Mouse (Mus musculus) liver, embryonic 11.5 days (tissue): ENCODE measurements around the gene Slc9a1. TPM values are rescaled to one million over a fixed set of nuclear protein-coding genes. Genes with fewer than 3 reads are reported as not detected.
A peak's percentile ranks its signal among the peaks of the same experiment; 100 is the strongest.

Experiments
- ATAC-seq: fragments of 200-750 bp; cut with Nextera tagmentation; replicated peaks from 2 replicates; pipeline ENCODE4 v1.8.0; 2017; ENCODE audit warnings: moderate number of reproducible peaks, mild to moderate bottlenecking, moderate TSS enrichment, moderate library complexity; ENCODE audit not compliant: low FRiP score
- DNase-seq: peaks from one replicate; pipeline ENCODE4 v3.0.0-alpha.2; 2017; ENCODE audit warnings: low spot score
- H3K27ac ChIP-seq: fragments of 300-500 bp; sonication (generic); 2 replicates; pipeline ENCODE4 v1.5.1; 2014; ENCODE audit warnings: mild to moderate bottlenecking, low read depth, low read length, control low read depth
- H3K27me3 ChIP-seq: fragments of 300-500 bp; sonication (generic); replicated peaks from 2 replicates; pipeline ENCODE4 v1.6.1; 2014; ENCODE audit warnings: low read length, mixed read lengths; ENCODE audit not compliant: control insufficient read depth, insufficient read depth
- H3K36me3 ChIP-seq: fragments of 300-500 bp; sonication (generic); 2 replicates; pipeline ENCODE4 v1.6.1; 2014; ENCODE audit warnings: mild to moderate bottlenecking, low read length, moderate library complexity, mixed read lengths; ENCODE audit not compliant: control insufficient read depth, insufficient read depth
- H3K4me1 ChIP-seq: fragments of 300-500 bp; sonication (generic); replicated peaks from 2 replicates; pipeline ENCODE4 v1.6.1; 2014; ENCODE audit warnings: low read length, mixed read lengths; ENCODE audit not compliant: control insufficient read depth, insufficient read depth
- H3K4me2 ChIP-seq: fragments of 300-500 bp; sonication (generic); 2 replicates; pipeline ENCODE4 v1.6.1; 2014; ENCODE audit warnings: mild to moderate bottlenecking, control low read depth, moderate library complexity
- H3K4me3 ChIP-seq: fragments of 300-500 bp; sonication (generic); 2 replicates; pipeline ENCODE4 v1.5.1; 2014; ENCODE audit warnings: low read depth, low read length, control low read depth
- H3K9ac ChIP-seq: fragments of 300-500 bp; sonication (generic); 2 replicates; pipeline ENCODE4 v1.6.1; 2014; ENCODE audit warnings: low read depth, low read length, control low read depth
- H3K9me3 ChIP-seq: fragments of 300-500 bp; sonication (generic); 2 replicates; pipeline ENCODE4 v1.6.1; 2016; ENCODE audit warnings: low read length, inconsistent platforms, mixed read lengths; ENCODE audit not compliant: control insufficient read depth
- WGBS: fragments of 180-500 bp; shearing (Covaris S2); extraction: QIAGEN DNeasy Blood & Tissue Kit; methylation state at CpG from one replicate; pipeline ENCODE4 v1.1.7; 2014; 5-methylcytosine and 5-hydroxymethylcytosine counted together
- polyA plus RNA-seq: library from polyadenylated mRNA; unstranded; fragments of >200 nt; fragmentation: Nextera tagmentation; extraction: Ambion mirVana; gene quantifications from 2 replicates; pipeline ENCODE4 v1.2.1, GENCODE M21; 2014

Slc9a1 gene
- polyA plus RNA-seq, 1 experiment from 2014 or later: 6.9 TPM

DNA sequence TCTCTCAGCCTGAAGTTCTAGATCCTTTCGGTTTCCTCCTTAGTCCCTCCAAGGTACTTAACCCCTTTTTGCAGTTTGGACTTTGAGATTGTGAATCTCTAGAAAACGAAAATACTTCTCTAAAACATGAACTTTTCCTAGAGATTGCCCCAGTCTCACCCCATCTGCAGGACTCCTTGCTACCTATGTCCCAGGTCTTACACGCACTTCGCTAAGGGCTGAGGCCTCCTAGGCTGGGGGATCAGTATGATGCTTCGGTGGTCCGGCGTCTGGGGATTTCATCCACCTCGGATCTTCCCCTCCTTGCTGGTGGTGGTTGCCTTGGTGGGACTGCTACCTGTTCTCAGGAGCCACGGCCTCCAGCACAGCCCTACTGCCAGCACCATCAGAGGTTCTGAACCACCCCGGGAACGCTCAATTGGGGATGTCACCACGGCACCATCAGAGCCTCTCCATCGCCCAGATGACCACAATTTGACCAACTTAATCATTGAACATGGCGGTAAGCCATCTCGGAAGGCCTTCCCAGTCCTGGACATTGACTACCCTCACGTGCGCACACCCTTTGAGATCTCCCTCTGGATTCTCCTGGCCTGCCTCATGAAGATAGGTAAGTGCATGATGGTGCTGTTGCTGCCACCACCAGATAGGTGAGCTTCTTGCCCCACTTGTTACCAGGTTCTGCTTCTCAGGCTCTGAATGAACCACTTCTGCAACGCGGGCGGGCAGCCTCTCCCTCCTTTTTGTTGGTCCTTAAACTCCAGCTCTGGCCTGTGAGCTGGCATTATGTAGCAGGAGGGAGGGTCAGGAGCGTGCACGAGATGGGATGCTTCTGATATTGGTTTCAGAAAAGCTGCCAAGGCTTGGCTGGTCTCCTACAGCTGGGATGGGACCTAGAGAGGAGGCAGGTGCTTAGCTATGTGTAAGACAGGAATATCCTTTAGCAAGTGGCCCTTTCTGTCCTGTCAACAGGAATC is 1.1 kb downstream of the Slc9a1 start:
- peaks cover 52% of the 10 kb centered on the region for H3K4me1 ChIP-seq
- peak overlapping the region; percentile 91 for H3K4me3 ChIP-seq
- 55% methylated on average over 22 of the region's 22 CpGs for WGBS
- peak overlapping the region; percentile 95 for H3K4me2 ChIP-seq
- 0 out of 2 replicates have a peak, but pooled peaks cover 3% of the 10 kb centered on the region for H3K36me3 ChIP-seq
- no peaks in the 10 kb centered on the region; the same call in 1 of the 2 replicates for H3K9me3 ChIP-seq
- peak overlapping the region; percentile 92 for H3K9ac ChIP-seq
- peak overlapping the region; percentile 74; the same call in 1 of the 2 replicates for H3K27ac ChIP-seq
- ATAC-seq (no peak), DNase-seq (no peak)
- H3K27me3 ChIP-seq: no peaks in the 10 kb centered on the region

GRCm38 (mm10) chr4:133371621-133372277 is 2.2 kb downstream of the Slc9a1 start:
- ATAC-seq (no peak), DNase-seq (no peak)
- Histone ChIP-seq H3K9me3 (no peaks in the 10 kb centered on the region; the same call in 1 of the 2 replicates), H3K4me1 (peaks cover 62% of the 10 kb centered on the region), H3K4me2 (peak overlapping the region; percentile 95), H3K27me3 (no peaks in the 10 kb centered on the region), H3K36me3 (0 out of 2 replicates have a peak, but pooled peaks cover 3% of the 10 kb centered on the region), H3K27ac (peak overlapping the region; percentile 9; the same call in 1 of the 2 replicates), H3K4me3 (peak overlapping the region; percentile 91), H3K9ac (peak overlapping the region; percentile 92)
- 55% methylated on average over 7 of the region's 7 CpGs for WGBS

DNA sequence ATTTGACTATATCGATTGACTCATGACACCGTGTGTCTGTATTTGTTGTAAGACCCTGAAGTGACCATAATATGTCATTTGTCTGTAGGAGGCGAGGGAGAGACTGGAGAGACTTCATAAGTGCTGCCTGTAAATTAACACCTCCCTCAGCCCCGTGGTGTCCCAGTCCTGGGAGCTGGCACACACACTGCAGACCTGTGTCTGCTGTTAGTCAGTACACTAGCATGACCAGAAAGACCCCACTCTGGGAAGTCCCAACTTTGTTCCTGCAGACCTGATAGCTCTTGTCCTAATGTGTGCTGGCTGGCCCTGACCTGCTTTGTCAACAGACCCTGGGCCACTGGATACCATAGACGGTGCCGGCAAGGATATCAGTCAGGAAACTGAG is 2.8 kb downstream of the Slc9a1 start:
- ATAC-seq: no peak
- Histone ChIP-seq H3K36me3 (0 out of 2 replicates have a peak, but pooled peaks cover 3% of the 10 kb centered on the region), H3K4me3 (peak overlapping the region; percentile 91), H3K4me2 (peak overlapping the region; percentile 95), H3K9me3 (no peaks in the 10 kb centered on the region), H3K27ac (0 out of 2 replicates have a peak overlapping the region, but pooled peaks have one; percentile 28), H3K27me3 (no peaks in the 10 kb centered on the region), H3K4me1 (peaks cover 67% of the 10 kb centered on the region), H3K9ac (peak overlapping the region; percentile 92)
- DNase-seq: no peak
- WGBS: 50% methylated on average over 6 of the region's 6 CpGs

DNA sequence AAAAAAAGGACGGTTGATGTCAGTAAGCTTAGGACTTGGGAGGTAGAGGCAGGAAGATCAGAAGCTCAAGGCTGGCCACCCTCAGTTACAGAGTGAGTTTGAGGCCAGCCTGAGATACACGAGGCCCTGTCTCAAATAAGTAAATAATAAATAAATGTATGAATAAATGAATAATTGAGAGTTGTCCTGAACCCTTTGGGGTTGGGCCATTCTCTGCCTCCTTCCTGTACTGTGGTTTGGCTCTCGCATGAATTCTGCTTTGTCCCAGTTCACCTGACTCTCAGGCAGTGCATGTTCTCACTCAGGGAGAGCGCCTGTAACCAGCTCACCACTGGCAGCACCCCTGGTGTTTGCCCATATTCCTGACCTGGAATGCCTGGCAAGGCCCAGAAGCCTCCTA is 4.5 kb downstream of the Slc9a1 start:
- no peak overlapping the region for H3K27ac ChIP-seq
- H3K9me3 ChIP-seq: no peaks in the 10 kb centered on the region
- H3K4me1 ChIP-seq: peaks cover 83% of the 10 kb centered on the region
- 82% methylated on average over 4 of the region's 4 CpGs for WGBS
- DNase-seq (no peak), ATAC-seq (no peak)
- H3K36me3 ChIP-seq: 0 out of 2 replicates have a peak, but pooled peaks cover 3% of the 10 kb centered on the region
- H3K4me3 ChIP-seq: no peak overlapping the region
- no peaks in the 10 kb centered on the region for H3K27me3 ChIP-seq
- H3K4me2 ChIP-seq: peak overlapping the region; percentile 95
- H3K9ac ChIP-seq: no peak overlapping the region; the same call in 1 of the 2 replicates

DNA sequence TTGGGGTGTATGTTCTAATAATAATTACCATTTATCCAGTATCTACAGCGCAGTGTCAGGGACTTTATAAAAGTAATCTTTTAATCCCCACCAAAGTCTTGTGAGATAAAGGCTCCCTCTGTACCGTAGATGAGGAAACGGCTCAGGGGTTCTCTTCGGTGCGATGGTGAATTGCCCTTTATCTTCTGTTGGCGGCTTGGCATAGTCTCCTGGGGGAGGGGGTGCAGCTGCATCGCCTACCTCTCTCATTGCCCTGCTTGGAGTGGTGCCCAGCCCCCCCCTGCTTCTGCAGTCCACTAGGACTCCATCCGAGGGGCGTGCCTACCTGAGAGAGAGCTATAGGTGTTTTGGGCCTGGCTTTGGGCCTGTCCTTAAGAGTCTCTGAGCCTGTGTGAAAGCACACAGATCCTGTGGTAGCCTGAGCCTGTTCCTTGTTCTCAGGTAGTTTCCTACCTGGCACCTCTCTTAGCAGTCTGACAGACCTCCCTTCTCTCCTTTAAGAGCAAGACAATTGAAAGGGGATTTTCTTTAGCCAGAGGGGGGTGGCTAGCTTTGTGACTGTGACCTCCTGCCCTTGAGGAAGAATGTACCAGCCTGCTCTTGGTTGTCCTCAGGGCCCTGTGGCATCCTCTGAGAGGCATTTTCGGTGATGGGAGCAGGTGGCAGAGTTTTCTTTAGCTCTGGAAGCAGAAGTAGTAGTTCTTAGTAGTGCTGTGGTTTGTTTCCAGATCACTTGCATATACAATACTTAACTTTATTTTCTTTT is 6.5 kb downstream of the Slc9a1 start:
- Histone ChIP-seq H3K9ac (no peak overlapping the region), H3K4me2 (peak overlapping the region; percentile 41), H3K36me3 (0 out of 2 replicates have a peak, but pooled peaks cover 3% of the 10 kb centered on the region), H3K27me3 (no peaks in the 10 kb centered on the region), H3K4me3 (no peak overlapping the region), H3K4me1 (peaks cover 84% of the 10 kb centered on the region), H3K9me3 (no peaks in the 10 kb centered on the region), H3K27ac (peak overlapping the region; percentile 28; the same call in 1 of the 2 replicates)
- DNase-seq (no peak), ATAC-seq (peak; percentile 37; the same call in 1 of the 2 replicates)
- WGBS: 48% methylated on average over 10 of the region's 10 CpGs

- no peaks in the 10 kb centered on the region for H3K27me3 ChIP-seq
- H3K4me1 ChIP-seq: peaks cover 65% of the 10 kb centered on the region
- H3K4me3 ChIP-seq: no peak overlapping the region
- DNase-seq (peak; percentile 69), ATAC-seq (peak; percentile 86)
- H3K9ac ChIP-seq: peak overlapping the region; percentile 21; the same call in 1 of the 2 replicates
- 0 out of 2 replicates have a peak, but pooled peaks cover 3% of the 10 kb centered on the region for H3K36me3 ChIP-seq
- H3K4me2 ChIP-seq: peak overlapping the region; percentile 50
- peak overlapping the region; percentile 56 for H3K27ac ChIP-seq
- WGBS: 6% methylated on average over 13 of the region's 13 CpGs
- H3K9me3 ChIP-seq: no peaks in the 10 kb centered on the region
Measured at GRCm38 (mm10) chr4:133378236-133379045, 8.9 kb downstream of the Slc9a1 start.

DNA sequence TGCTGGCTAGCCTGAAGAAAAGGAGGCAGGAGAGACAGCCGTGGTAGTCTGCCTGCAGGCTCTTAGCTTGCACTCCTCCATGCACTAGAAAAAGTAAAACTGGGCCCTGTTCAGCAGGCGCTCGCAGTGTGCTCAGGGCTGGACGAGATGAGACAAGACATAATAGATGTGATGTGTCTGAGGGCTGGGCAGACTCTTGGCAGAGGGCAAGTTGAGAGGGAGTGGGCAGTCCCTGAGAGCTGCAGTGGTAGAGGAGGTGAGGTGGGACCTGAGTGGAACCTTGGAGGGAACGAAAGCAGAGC is 9.5 kb downstream of the Slc9a1 start:
- peak overlapping the region; percentile 21; the same call in 1 of the 2 replicates for H3K9ac ChIP-seq
- no peaks in the 10 kb centered on the region for H3K9me3 ChIP-seq
- ATAC-seq (no peak), DNase-seq (no peak)
- 54% methylated on average over 5 of the region's 5 CpGs for WGBS
- H3K4me2 ChIP-seq: peak overlapping the region; percentile 50
- H3K27ac ChIP-seq: peak overlapping the region; percentile 56
- H3K4me3 ChIP-seq: no peak overlapping the region
- H3K27me3 ChIP-seq: no peaks in the 10 kb centered on the region
- H3K36me3 ChIP-seq: 0 out of 2 replicates have a peak, but pooled peaks cover 3% of the 10 kb centered on the region
- H3K4me1 ChIP-seq: peaks cover 59% of the 10 kb centered on the region
